Mouse (Mus musculus) G1E (cell line): ENCODE data around the gene Rab13.

ENCODE experiments used
- CTCF ChIP-seq: IDR thresholded peaks from 2 replicates; pipeline ENCODE4 v1.5.1; 2012; ENCODE audit warnings: low read depth, low read length, inconsistent platforms, mixed read lengths
- GATA1 ChIP-seq: IDR thresholded peaks from 2 replicates; pipeline ENCODE4 v1.6.1; 2012; ENCODE audit warnings: borderline replicate concordance, low read length, inconsistent platforms, mixed read lengths
- POLR2AphosphoS5 ChIP-seq: IDR thresholded peaks from 2 replicates; pipeline ENCODE4 v1.6.1; 2012; ENCODE audit warnings: low read depth, low read length, inconsistent platforms; ENCODE audit not compliant: insufficient replicate concordance
- TAL1 ChIP-seq: conservative IDR thresholded peaks from 2 replicates; pipeline ENCODE4 v1.6.1; 2012; ENCODE audit warnings: low read depth, low read length, inconsistent platforms, mixed read lengths

DNA sequence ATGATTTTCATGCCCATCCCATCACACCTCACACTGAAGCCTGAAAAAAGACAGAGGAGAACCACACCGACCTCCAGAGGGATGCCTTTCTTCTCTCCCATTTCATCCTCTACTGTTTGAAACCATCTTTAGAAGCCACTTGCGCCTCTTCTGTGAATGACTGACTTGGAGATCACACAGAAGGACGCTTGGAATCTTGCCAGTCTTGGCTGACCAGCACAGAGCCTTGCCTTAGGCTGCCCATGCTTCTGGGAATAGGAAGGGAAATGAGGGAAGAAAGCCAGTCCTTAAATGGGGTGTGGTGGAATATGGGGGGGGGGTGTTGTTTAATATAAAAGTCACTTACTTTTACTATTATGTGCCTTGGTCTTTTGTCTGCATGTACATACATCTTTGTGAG is 29.9 kb upstream of the Rab13 start:
- no peak for TF ChIP-seq CTCF
- TF ChIP-seq GATA1 = no peak
- TF ChIP-seq POLR2AphosphoS5 = no peak
- TF ChIP-seq TAL1 = no peak
